Mouse (Mus musculus) C2C12 (cell line): ENCODE data around the gene 9130409I23Rik. TPM values are rescaled to one million over a fixed set of nuclear protein-coding genes. Genes with fewer than 3 reads are reported as not detected.
A peak's percentile ranks its signal among the peaks of the same experiment; 100 is the strongest.

Experiments
- H3K27me3 ChIP-seq: one replicate; pipeline ENCODE4 v1.6.1; 2011; ENCODE audit not compliant: control insufficient read depth, insufficient read depth, insufficient read length
- H3K36me3 ChIP-seq: one replicate; pipeline ENCODE4 v1.6.1; 2011; ENCODE audit not compliant: control insufficient read depth, insufficient read depth
- H3K4me3 ChIP-seq: one replicate; pipeline ENCODE4 v1.5.1; 2011; ENCODE audit warnings: mild to moderate bottlenecking, control low read depth; ENCODE audit not compliant: poor library complexity, insufficient read depth, severe bottlenecking
- H3K79me2 ChIP-seq: one replicate; pipeline ENCODE4 v1.6.1; 2011; ENCODE audit not compliant: control insufficient read depth, insufficient read depth
- H3K79me3 ChIP-seq: one replicate; pipeline ENCODE4 v1.6.1; 2011; ENCODE audit warnings: low read depth, control low read depth
- H3ac ChIP-seq: one replicate; pipeline ENCODE3; 2011; ENCODE audit warnings: low read depth; ENCODE audit not compliant: control insufficient read depth, insufficient read length
- CEBPB ChIP-seq: IDR thresholded peaks from one replicate; pipeline ENCODE4 v1.6.1; 2011; ENCODE audit warnings: low read depth, mild to moderate bottlenecking, control low read depth, moderate library complexity
- CTCF ChIP-seq: IDR thresholded peaks from one replicate; pipeline ENCODE4 v1.5.1; 2011; ENCODE audit not compliant: control insufficient read depth, insufficient read depth, insufficient read length
- FOSL1 ChIP-seq: IDR thresholded peaks from one replicate; pipeline ENCODE4 v1.8.0; 2011; ENCODE audit warnings: mild to moderate bottlenecking, low read length; ENCODE audit not compliant: poor library complexity, insufficient read depth, severe bottlenecking
- MAX ChIP-seq: IDR thresholded peaks from one replicate; pipeline ENCODE4 v1.6.1; 2011; ENCODE audit warnings: mild to moderate bottlenecking, control low read depth
- MYOD1 ChIP-seq: IDR thresholded peaks from one replicate; pipeline ENCODE4 v1.6.1; 2011; ENCODE audit warnings: low read depth; ENCODE audit not compliant: control insufficient read depth, insufficient read length
- MYOG ChIP-seq: IDR thresholded peaks from one replicate; pipeline ENCODE4 v1.6.1; 2011; ENCODE audit not compliant: control insufficient read depth, insufficient read length; ENCODE audit errors: extremely low read depth
- USF1 ChIP-seq: IDR thresholded peaks from one replicate; pipeline ENCODE4 v1.6.1; 2011; ENCODE audit warnings: low read depth, mild to moderate bottlenecking, control low read depth, moderate library complexity
- polyA plus RNA-seq: library from polyadenylated mRNA; unstranded; fragments of >200 nt; fragmentation: generic; extraction: Trizol; gene quantifications from one replicate; pipeline ENCODE4 v1.2.1, GENCODE M21; 2012; ENCODE audit warnings: missing spikeins

Gene 9130409I23Rik
- polyA plus RNA-seq, 1 experiment = not detected

GRCm38 (mm10) chr1:181009011-181009590, 41.9 kb upstream of the 9130409I23Rik start:
- H3K27me3 ChIP-seq = no peaks in the 10 kb centered on the region
- H3K36me3 ChIP-seq = peaks cover 36% of the 10 kb centered on the region
- H3K79me2 ChIP-seq = peaks cover 39% of the 10 kb centered on the region
- TF ChIP-seq MYOG = no peak
- TF ChIP-seq MYOD1 = no peak
- TF ChIP-seq USF1 = no peak
- no peak for TF ChIP-seq CEBPB
- no peak for TF ChIP-seq CTCF
- no peak for TF ChIP-seq MAX
- peak; percentile 5 for TF ChIP-seq FOSL1
- H3K79me3 ChIP-seq = peaks cover 7% of the 10 kb centered on the region
- H3ac ChIP-seq = no peak overlapping the region
- no peak overlapping the region for H3K4me3 ChIP-seq

- no peaks in the 10 kb centered on the region for H3K27me3 ChIP-seq
- no peak overlapping the region for H3ac ChIP-seq
- peaks cover 36% of the 10 kb centered on the region for H3K36me3 ChIP-seq
- no peak overlapping the region for H3K4me3 ChIP-seq
- TF ChIP-seq USF1 (no peak), FOSL1 (no peak), MAX (peak; percentile 91), MYOG (no peak), CTCF (no peak)
- H3K79me3 ChIP-seq = peaks cover 7% of the 10 kb centered on the region
- H3K79me2 ChIP-seq = peaks cover 45% of the 10 kb centered on the region
These were observed 41.3 kb upstream of the 9130409I23Rik start for GRCm38 (mm10) chr1:181009754-181010153.

GRCm38 (mm10) chr1:181010171-181010932, 40.7 kb upstream of the 9130409I23Rik start:
- no peak overlapping the region for H3ac ChIP-seq
- TF ChIP-seq FOSL1 (no peak), MYOG (no peak), MAX (no peak), MYOD1 (no peak), CTCF (no peak), USF1 (no peak), CEBPB (no peak)
- H3K79me3 ChIP-seq = peaks cover 7% of the 10 kb centered on the region
- no peak overlapping the region for H3K4me3 ChIP-seq
- H3K36me3 ChIP-seq = peaks cover 36% of the 10 kb centered on the region
- peaks cover 50% of the 10 kb centered on the region for H3K79me2 ChIP-seq
- H3K27me3 ChIP-seq = no peaks in the 10 kb centered on the region

- peaks cover 7% of the 10 kb centered on the region for H3K79me3 ChIP-seq
These were observed 39.4 kb upstream of the 9130409I23Rik start for GRCm38 (mm10) chr1:181011601-181012000.

GRCm38 (mm10) chr1:181012416-181012815, 38.6 kb upstream of the 9130409I23Rik start:
- Histone ChIP-seq H3K79me3 (peaks cover 5% of the 10 kb centered on the region), H3ac (no peak overlapping the region), H3K4me3 (no peak overlapping the region), H3K27me3 (no peaks in the 10 kb centered on the region), H3K79me2 (peaks cover 34% of the 10 kb centered on the region), H3K36me3 (peaks cover 30% of the 10 kb centered on the region)
- TF ChIP-seq CTCF = no peak
- TF ChIP-seq MYOG = no peak
- no peak for TF ChIP-seq CEBPB
- no peak for TF ChIP-seq FOSL1
- TF ChIP-seq MAX = no peak
- no peak for TF ChIP-seq MYOD1
- no peak for TF ChIP-seq USF1

More at GRCm38 (mm10) chr1:181011601-181012000, 39.4 kb upstream of the 9130409I23Rik start:
- TF ChIP-seq CTCF (no peak), USF1 (no peak), CEBPB (no peak), FOSL1 (no peak), MAX (no peak)
- Histone ChIP-seq H3K4me3 (no peak overlapping the region), H3ac (no peak overlapping the region), H3K79me2 (peaks cover 42% of the 10 kb centered on the region), H3K27me3 (no peaks in the 10 kb centered on the region), H3K36me3 (peaks cover 36% of the 10 kb centered on the region)

- no peak overlapping the region for H3K4me3 ChIP-seq
- H3K79me2 ChIP-seq = peaks cover 24% of the 10 kb centered on the region
- no peak for TF ChIP-seq MYOD1
- no peak for TF ChIP-seq USF1
- no peak for TF ChIP-seq MYOG
- no peak for TF ChIP-seq CEBPB
- no peak for TF ChIP-seq FOSL1
- TF ChIP-seq CTCF = no peak
- no peak for TF ChIP-seq MAX
- no peak overlapping the region for H3ac ChIP-seq
- peaks cover 2% of the 10 kb centered on the region for H3K79me3 ChIP-seq
- H3K36me3 ChIP-seq = peaks cover 20% of the 10 kb centered on the region
- no peaks in the 10 kb centered on the region for H3K27me3 ChIP-seq
These were observed 37.6 kb upstream of the 9130409I23Rik start for GRCm38 (mm10) chr1:181013446-181013845.
